Mouse (Mus musculus) heart, adult 2 months (tissue): ENCODE results near the gene Fes.

ENCODE experiments used
- CTCF ChIP-seq: fragments of 200-600 bp; IDR thresholded peaks from 2 replicates; pipeline ENCODE4 v1.8.1; 2022; ENCODE audit warnings: antibody characterized with exemption, mild to moderate bottlenecking, moderate library complexity
- EP300 ChIP-seq: fragments of 200-500 bp; IDR thresholded peaks from 2 replicates; pipeline ENCODE4 v1.6.1; 2011; ENCODE audit warnings: low read depth, low read length, control low read depth; ENCODE audit not compliant: insufficient read depth
- POLR2A ChIP-seq: fragments of 200-500 bp; IDR thresholded peaks from 2 replicates; pipeline ENCODE4 v1.6.1; 2011; ENCODE audit warnings: mild to moderate bottlenecking, low read depth, low read length, control low read depth; ENCODE audit not compliant: insufficient read depth

DNA sequence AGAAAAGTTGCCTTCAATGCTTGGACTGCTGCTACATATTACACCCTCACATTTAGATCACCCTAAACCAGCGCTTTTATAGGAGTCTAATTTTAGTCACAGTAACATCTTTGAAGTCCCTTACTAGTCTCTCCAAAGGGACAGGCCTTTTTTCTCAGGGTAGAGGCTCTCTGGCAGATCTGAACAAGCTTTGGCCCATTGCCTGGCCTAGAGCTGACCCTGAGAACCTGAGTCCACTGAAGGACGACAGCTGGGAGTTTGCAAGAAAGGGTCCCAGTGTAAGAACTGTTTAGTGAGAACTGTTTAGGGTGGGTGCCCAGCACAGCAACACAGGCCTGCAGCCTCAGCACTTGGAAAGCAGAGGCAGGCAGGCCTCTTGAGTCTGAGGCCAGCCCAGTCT, 22.0 kb downstream of the Fes start:
- TF ChIP-seq POLR2A (no peak), CTCF (no peak), EP300 (no peak)
